Mouse (Mus musculus) cortical plate, adult 2 months (tissue): ENCODE measurements around the gene Prkch. TPM values are rescaled to one million over a fixed set of nuclear protein-coding genes. Genes with fewer than 3 reads are reported as not detected.
"Not testable (repeated sequence)": the region's sequence is repeated elsewhere in the genome, so short reads cannot be mapped to it uniquely, and the experiment has no call there.

Experiments used
- H3K27ac ChIP-seq: fragments of 200-500 bp; 2 replicates; pipeline ENCODE4 v1.5.1; 2012; ENCODE audit warnings: low read length, control low read depth, inconsistent platforms; ENCODE audit not compliant: insufficient read depth
- H3K4me1 ChIP-seq: fragments of 200-500 bp; 2 replicates; pipeline ENCODE4 v1.6.1; 2011; ENCODE audit warnings: low read length; ENCODE audit not compliant: control insufficient read depth, insufficient read depth
- H3K4me3 ChIP-seq: fragments of 200-500 bp; 2 replicates; pipeline ENCODE4 v1.5.1; 2011; ENCODE audit warnings: mild to moderate bottlenecking, low read length, control low read depth; ENCODE audit not compliant: insufficient read depth
- CTCF ChIP-seq: fragments of 200-500 bp; IDR thresholded peaks from 2 replicates; pipeline ENCODE4 v1.5.1; 2011; ENCODE audit warnings: mild to moderate bottlenecking, control low read depth, low read length; ENCODE audit not compliant: insufficient read depth; ENCODE audit errors: extremely low read depth
- POLR2A ChIP-seq: fragments of 200-500 bp; IDR thresholded peaks from 2 replicates; pipeline ENCODE4 v1.6.1; 2011; ENCODE audit warnings: mild to moderate bottlenecking, low read length, control low read depth; ENCODE audit not compliant: insufficient read depth; ENCODE audit errors: extremely low read depth
- polyA plus RNA-seq: library from polyadenylated mRNA; depleted of rRNA; stranded (reverse); fragments of >200 nt; gene quantifications from 2 replicates; pipeline ENCODE4 v1.2.3, GENCODE M21; 2012; rRNA removed

Gene Prkch
- 3.6 and 5.3 TPM in 2 replicates for polyA plus RNA-seq

- Histone ChIP-seq H3K4me1 (no peaks in the 10 kb centered on the region), H3K4me3 (peak within 1 kb of the TSS; percentile 55), H3K27ac (peak within 1 kb of the TSS; percentile 77; the same call in 1 of the 2 replicates)
- TF ChIP-seq POLR2A = no peak
- no peak for TF ChIP-seq CTCF
Measured at GRCm38 (mm10) chr12:73584610-73585240, at the start of gene Prkch. Gene Prkch, plus strand, starts transcription at chr12:73584796.

- Histone ChIP-seq H3K4me1 (no peaks in the 10 kb centered on the region), H3K4me3 (no peak overlapping the region), H3K27ac (no peak overlapping the region)
- no peak for TF ChIP-seq POLR2A
Measured at GRCm38 (mm10) chr12:73537499-73538138, 47.0 kb upstream of the Prkch start.

- H3K27ac ChIP-seq, H3K4me3 ChIP-seq, H3K4me1 ChIP-seq: not testable (repeated sequence)
Measured at GRCm38 (mm10) chr12:73538139-73538508, 46.5 kb upstream of the Prkch start.

GRCm38 (mm10) chr12:73539151-73539550 is 45.4 kb upstream of the Prkch start:
- H3K27ac ChIP-seq = no peak overlapping the region
- no peak for TF ChIP-seq POLR2A
- no peak for TF ChIP-seq CTCF
- H3K4me1 ChIP-seq = no peaks in the 10 kb centered on the region
- H3K4me3 ChIP-seq = no peak overlapping the region

GRCm38 (mm10) chr12:73540402-73540801 is 44.2 kb upstream of the Prkch start:
- Histone ChIP-seq H3K4me1 (no peaks in the 10 kb centered on the region), H3K27ac (no peak overlapping the region), H3K4me3 (no peak overlapping the region)
- no peak for TF ChIP-seq POLR2A
- TF ChIP-seq CTCF = no peak

GRCm38 (mm10) chr12:73543191-73543590 is 41.4 kb upstream of the Prkch start:
- no peaks in the 10 kb centered on the region for H3K4me1 ChIP-seq
- TF ChIP-seq CTCF = no peak
- TF ChIP-seq POLR2A = no peak

GRCm38 (mm10) chr12:73544736-73545671 is 39.6 kb upstream of the Prkch start:
- Histone ChIP-seq H3K4me1 (no peaks in the 10 kb centered on the region), H3K4me3 (no peak overlapping the region), H3K27ac (no peak overlapping the region)
- TF ChIP-seq POLR2A = no peak
- TF ChIP-seq CTCF = no peak

More at GRCm38 (mm10) chr12:73543191-73543590, 41.4 kb upstream of the Prkch start:
- H3K4me3 ChIP-seq = no peak overlapping the region
- no peak overlapping the region for H3K27ac ChIP-seq

- H3K27ac ChIP-seq = no peak overlapping the region
- no peaks in the 10 kb centered on the region for H3K4me1 ChIP-seq
- no peak for TF ChIP-seq CTCF
- TF ChIP-seq POLR2A = no peak
- no peak overlapping the region for H3K4me3 ChIP-seq
Measured at GRCm38 (mm10) chr12:73545672-73546085, 38.9 kb upstream of the Prkch start.

- Histone ChIP-seq H3K27ac (no peak within 1 kb of the TSS), H3K4me3 (no peak within 1 kb of the TSS), H3K4me1 (no peaks in the 10 kb centered on the region)
- no peak for TF ChIP-seq CTCF
- no peak for TF ChIP-seq POLR2A
Measured at GRCm38 (mm10) chr12:73546086-73546711, 38.4 kb upstream of the Prkch start, which contains the start of gene Tmem30b. Gene Tmem30b, minus strand, starts transcription at chr12:73546392.
